Mouse (Mus musculus) cortical plate, adult 2 months (tissue): Measurements from ENCODE around the gene Cd70.

Experiments
- CTCF ChIP-seq: fragments of 200-500 bp; IDR thresholded peaks from 2 replicates; pipeline ENCODE4 v1.5.1; 2011; ENCODE audit warnings: mild to moderate bottlenecking, control low read depth, low read length; ENCODE audit not compliant: insufficient read depth; ENCODE audit errors: extremely low read depth
- POLR2A ChIP-seq: fragments of 200-500 bp; IDR thresholded peaks from 2 replicates; pipeline ENCODE4 v1.6.1; 2011; ENCODE audit warnings: mild to moderate bottlenecking, low read length, control low read depth; ENCODE audit not compliant: insufficient read depth; ENCODE audit errors: extremely low read depth

DNA sequence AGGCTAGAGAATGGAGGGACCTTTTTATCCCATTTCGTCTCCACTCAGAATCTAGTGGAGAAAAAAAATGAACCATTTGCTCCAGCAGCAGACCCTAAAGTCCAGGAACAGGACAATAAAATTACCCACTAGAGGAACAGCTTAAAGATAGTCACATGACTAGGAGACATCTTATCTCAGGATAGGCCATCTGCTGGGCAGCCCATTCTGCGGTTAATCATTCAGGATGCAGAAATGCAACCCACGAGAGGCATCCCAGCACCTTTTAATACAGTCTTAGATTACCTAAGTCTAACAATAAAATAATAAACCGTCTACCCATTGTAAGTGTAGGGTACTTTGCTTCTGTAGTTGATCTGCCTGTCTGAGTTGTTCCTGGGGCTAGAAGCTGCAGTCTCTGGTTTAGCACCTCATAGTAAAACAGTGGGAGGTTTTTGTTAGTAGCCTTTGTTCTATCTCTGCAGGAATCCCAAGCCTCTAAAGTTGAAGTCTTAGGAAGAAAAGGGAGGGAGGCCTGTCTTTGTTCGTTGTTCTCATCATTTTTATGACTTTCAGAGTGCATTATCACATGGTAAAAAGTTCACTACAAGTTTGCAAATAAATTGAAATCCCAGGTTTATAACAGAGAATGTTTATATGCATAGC lies 21.2 kb upstream of the Cd70 start:
- no peak for TF ChIP-seq CTCF
- no peak for TF ChIP-seq POLR2A
